Mouse (Mus musculus) testis, postnatal 14 days (tissue): ENCODE results near the gene Zdhhc9.
"Not testable (repeated sequence)": the region's sequence is repeated elsewhere in the genome, so short reads cannot be mapped to it uniquely, and the experiment has no call there.

Source experiments
- DNase-seq: peaks from one replicate; pipeline ENCODE4 v3.0.0; 2021; ENCODE audit warnings: low spot score

Zdhhc9 gene

GRCm38 (mm10) chrX:48208519-48209185, at the start of gene Zdhhc9:
Zdhhc9 (minus strand) TSS chrX:48208878.
- peak; percentile 88 for DNase-seq

GRCm38 (mm10) chrX:48257011-48257410, 48.3 kb upstream of the Zdhhc9 start:
- no peak for DNase-seq

- peak; percentile 93 for DNase-seq
Observed at GRCm38 (mm10) chrX:48256468-48257007, 47.9 kb upstream of the Zdhhc9 start, which contains the start of gene Utp14a. Utp14a (plus strand) TSS chrX:48256862.

- no peak for DNase-seq
Observed at GRCm38 (mm10) chrX:48255830-48256428, 47.3 kb upstream of the Zdhhc9 start.

- no peak for DNase-seq
Observed at GRCm38 (mm10) chrX:48234417-48234816, 25.7 kb upstream of the Zdhhc9 start.

GRCm38 (mm10) chrX:48226225-48226624, 17.5 kb upstream of the Zdhhc9 start:
- DNase-seq = no peak

- DNase-seq = no peak
Observed at GRCm38 (mm10) chrX:48222706-48223105, 14.0 kb upstream of the Zdhhc9 start.

- DNase-seq = no peak
Observed at GRCm38 (mm10) chrX:48219468-48219867, 10.8 kb upstream of the Zdhhc9 start.

- not testable (repeated sequence) for DNase-seq
Observed at GRCm38 (mm10) chrX:48209746-48210145, 1.1 kb upstream of the Zdhhc9 start.

GRCm38 (mm10) chrX:48207761-48208487, 754 bp downstream of the Zdhhc9 start:
- DNase-seq = no peak

- no peak for DNase-seq
Observed at GRCm38 (mm10) chrX:48204469-48204868, 4.2 kb downstream of the Zdhhc9 start.

GRCm38 (mm10) chrX:48203763-48204162, 4.9 kb downstream of the Zdhhc9 start:
- DNase-seq = no peak

GRCm38 (mm10) chrX:48202995-48203394, 5.7 kb downstream of the Zdhhc9 start:
- no peak for DNase-seq

GRCm38 (mm10) chrX:48202436-48202835, 6.2 kb downstream of the Zdhhc9 start:
- no peak for DNase-seq

- DNase-seq = no peak
Observed at GRCm38 (mm10) chrX:48201973-48202372, 6.7 kb downstream of the Zdhhc9 start.

GRCm38 (mm10) chrX:48200699-48201098, 8.0 kb downstream of the Zdhhc9 start:
- DNase-seq = no peak

GRCm38 (mm10) chrX:48199026-48199425, 9.7 kb downstream of the Zdhhc9 start:
- DNase-seq = no peak

GRCm38 (mm10) chrX:48197856-48198255, 10.8 kb downstream of the Zdhhc9 start:
- no peak for DNase-seq

GRCm38 (mm10) chrX:48193235-48194152, 15.2 kb downstream of the Zdhhc9 start:
- DNase-seq = peak; percentile 22

GRCm38 (mm10) chrX:48191261-48191660, 17.4 kb downstream of the Zdhhc9 start:
- DNase-seq = no peak

- no peak for DNase-seq
Observed at GRCm38 (mm10) chrX:48184703-48185102, 24.0 kb downstream of the Zdhhc9 start.

GRCm38 (mm10) chrX:48181844-48182243, 26.8 kb downstream of the Zdhhc9 start:
- no peak for DNase-seq
